ENCODE assay signal across 7 mouse cellular contexts in the genomic region with DNA sequence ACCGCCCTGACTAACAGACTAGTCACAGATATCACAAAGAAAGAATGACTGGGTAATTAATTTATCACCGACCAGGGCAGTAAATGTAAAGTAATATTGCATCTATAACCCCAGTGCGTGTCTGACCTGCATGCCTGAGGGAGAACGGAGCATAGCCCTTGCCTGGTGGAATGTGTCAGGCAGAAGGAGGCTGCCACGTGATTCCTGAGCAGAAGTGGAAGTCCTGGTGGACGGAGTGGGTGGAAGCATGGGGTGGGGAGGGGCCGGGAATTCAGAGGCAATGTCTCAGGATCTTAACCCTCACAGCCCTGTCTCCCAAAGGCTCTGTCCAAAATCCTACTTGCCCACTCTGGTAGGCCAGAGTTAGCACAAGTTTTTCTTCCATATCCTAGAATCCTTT. TPM values are rescaled to one million over a fixed set of nuclear protein-coding genes. Genes with fewer than 3 reads are reported as not detected.
DNase-seq lines count a peak whose midpoint lies in the region; TF ChIP-seq lines count a peak whose summit lies in the region.

No protein-coding gene starts in this region.

- peak overlapping the region; percentile 39; the same call in 1 of the 2 replicates for H3K4me3 ChIP-seq in embryonic facial prominence, embryonic 10.5 days
- H3K4me3 ChIP-seq in lung, adult 2 months (replicated peaks; ENCODE audit: extremely low read depth, low read depth, low read length) = no peak overlapping the region

- H3K9me3 ChIP-seq in embryonic facial prominence, embryonic 10.5 days = no peaks in the 10 kb centered on the region

- DNase-seq in Muller cell, postnatal 12 days (ENCODE audit: inconsistent ontology term) = peak; percentile 42
- DNase-seq in embryonic facial prominence, embryonic 10.5 days (ENCODE audit: low spot score) = peak; percentile 59
- peak; percentile 79 for DNase-seq in kidney, adult 11 months
- peak; percentile 38 for DNase-seq in lung, adult 2 months
- DNase-seq in thymus, adult 18-20 months = no peak
- DNase-seq in right cerebral cortex, adult 2 months (ENCODE audit: low spot score in 2 of 2) = no peak
- no peak for DNase-seq in adipocyte (ENCODE audit: low spot score)

- peak overlapping the region; percentile 85 for H3K27ac ChIP-seq in embryonic facial prominence, embryonic 10.5 days (replicated peaks)

- H3K27me3 ChIP-seq in embryonic facial prominence, embryonic 10.5 days (replicated peaks; ENCODE audit: low read depth, poor library complexity, severe bottlenecking) = peaks cover 61% of the 10 kb centered on the region

- TF ChIP-seq POLR2A in lung, adult 2 months (IDR thresholded peaks at IDR 0.05; ENCODE audit: borderline replicate concordance, extremely low read depth, low read depth, low read length) = no peak

- no peaks in the 10 kb centered on the region for H3K36me3 ChIP-seq in embryonic facial prominence, embryonic 10.5 days (replicated peaks)

- H3K4me1 ChIP-seq in embryonic facial prominence, embryonic 10.5 days = peaks cover 72% of the 10 kb centered on the region
- peaks cover 17% of the 10 kb centered on the region for H3K4me1 ChIP-seq in lung, adult 2 months (ENCODE audit: control insufficient read depth, insufficient read depth, low read length)

- TF ChIP-seq CTCF in lung, adult 2 months (IDR thresholded peaks at IDR 0.05; ENCODE audit: insufficient read depth, low read length) = no peak

- WGBS in embryonic facial prominence, embryonic 10.5 days = 38% methylated on average over 7 of the region's 7 CpGs
- 38% methylated on average over 7 of the region's 7 CpGs for WGBS in lung, adult 2 months

RNA-seq across cellular contexts. Expression of gene Abca4, which starts 3.2 kb away (rescaled TPM):
- 1.9 and 2.0 TPM in 2 replicates for polyA plus RNA-seq in embryonic facial prominence, embryonic 10.5 days (2016; fragmentation: Nextera tagmentation; extraction: Ambion mirVana)
- polyA plus RNA-seq in lung, adult 2 months (2012; rRNA removed) = 5.1 and 5.2 TPM in 2 replicates

Comparison
In these comparisons a context has a peak if more than half of its experiments do, and no peak if none do; other contexts are left out.
1. DNase-seq: peak in Muller cell, postnatal 12 days (single experiment), embryonic facial prominence, embryonic 10.5 days (single experiment), kidney, adult 11 months (single experiment) and lung, adult 2 months (single experiment); none in thymus, adult 18-20 months (0 of 2), right cerebral cortex, adult 2 months (0 of 2) and adipocyte (single experiment).